Mouse (Mus musculus) heart, embryonic 12.5 days (tissue): Measurements from ENCODE around the gene Cntnap5a. TPM values are rescaled to one million over a fixed set of nuclear protein-coding genes. Genes with fewer than 3 reads are reported as not detected.
A peak's percentile ranks its signal among the peaks of the same experiment; 100 is the strongest.

ENCODE experiments used
- ATAC-seq: fragments of 200-750 bp; cut with Nextera tagmentation; 2 replicates; pipeline ENCODE4 v1.8.0; 2017; ENCODE audit warnings: moderate TSS enrichment, moderate library complexity; ENCODE audit not compliant: insufficient number of reproducible peaks, low FRiP score
- H3K27ac ChIP-seq: fragments of 300-500 bp; sonication (generic); 2 replicates; pipeline ENCODE4 v1.5.1; 2016; ENCODE audit warnings: mild to moderate bottlenecking, moderate library complexity; ENCODE audit not compliant: poor library complexity, severe bottlenecking
- H3K27me3 ChIP-seq: fragments of 300-500 bp; sonication (generic); replicated peaks from 2 replicates; pipeline ENCODE4 v1.6.1; 2016; ENCODE audit warnings: mild to moderate bottlenecking, moderate library complexity
- H3K36me3 ChIP-seq: fragments of 300-500 bp; sonication (generic); 2 replicates; pipeline ENCODE4 v1.6.1; 2016; ENCODE audit warnings: mild to moderate bottlenecking, moderate library complexity
- H3K4me1 ChIP-seq: fragments of 300-500 bp; sonication (generic); replicated peaks from 2 replicates; pipeline ENCODE4 v1.6.1; 2016; ENCODE audit warnings: mild to moderate bottlenecking
- H3K4me2 ChIP-seq: fragments of 300-500 bp; sonication (generic); 2 replicates; pipeline ENCODE4 v1.6.1; 2016; ENCODE audit warnings: mild to moderate bottlenecking, moderate library complexity
- H3K4me3 ChIP-seq: fragments of 300-500 bp; sonication (generic); 2 replicates; pipeline ENCODE4 v1.5.1; 2016; ENCODE audit warnings: mild to moderate bottlenecking
- H3K9ac ChIP-seq: fragments of 300-500 bp; sonication (generic); 2 replicates; pipeline ENCODE4 v1.6.1; 2016; ENCODE audit warnings: mild to moderate bottlenecking, moderate library complexity
- H3K9me3 ChIP-seq: fragments of 300-500 bp; sonication (generic); replicated peaks from 2 replicates; pipeline ENCODE4 v1.6.1; 2016; ENCODE audit warnings: mild to moderate bottlenecking, moderate library complexity
- WGBS: fragments of 180-500 bp; shearing (Covaris S2); methylation state at CpG from one replicate; pipeline ENCODE4 v1.1.7; 2016; 5-methylcytosine and 5-hydroxymethylcytosine counted together
- polyA plus RNA-seq: library from polyadenylated mRNA; unstranded; fragments of >200 nt; fragmentation: Nextera tagmentation; extraction: Ambion mirVana; gene quantifications from 2 replicates; pipeline ENCODE4 v1.2.1, GENCODE M21; 2016

Gene Cntnap5a
- not detected in 2 replicates for polyA plus RNA-seq

DNA sequence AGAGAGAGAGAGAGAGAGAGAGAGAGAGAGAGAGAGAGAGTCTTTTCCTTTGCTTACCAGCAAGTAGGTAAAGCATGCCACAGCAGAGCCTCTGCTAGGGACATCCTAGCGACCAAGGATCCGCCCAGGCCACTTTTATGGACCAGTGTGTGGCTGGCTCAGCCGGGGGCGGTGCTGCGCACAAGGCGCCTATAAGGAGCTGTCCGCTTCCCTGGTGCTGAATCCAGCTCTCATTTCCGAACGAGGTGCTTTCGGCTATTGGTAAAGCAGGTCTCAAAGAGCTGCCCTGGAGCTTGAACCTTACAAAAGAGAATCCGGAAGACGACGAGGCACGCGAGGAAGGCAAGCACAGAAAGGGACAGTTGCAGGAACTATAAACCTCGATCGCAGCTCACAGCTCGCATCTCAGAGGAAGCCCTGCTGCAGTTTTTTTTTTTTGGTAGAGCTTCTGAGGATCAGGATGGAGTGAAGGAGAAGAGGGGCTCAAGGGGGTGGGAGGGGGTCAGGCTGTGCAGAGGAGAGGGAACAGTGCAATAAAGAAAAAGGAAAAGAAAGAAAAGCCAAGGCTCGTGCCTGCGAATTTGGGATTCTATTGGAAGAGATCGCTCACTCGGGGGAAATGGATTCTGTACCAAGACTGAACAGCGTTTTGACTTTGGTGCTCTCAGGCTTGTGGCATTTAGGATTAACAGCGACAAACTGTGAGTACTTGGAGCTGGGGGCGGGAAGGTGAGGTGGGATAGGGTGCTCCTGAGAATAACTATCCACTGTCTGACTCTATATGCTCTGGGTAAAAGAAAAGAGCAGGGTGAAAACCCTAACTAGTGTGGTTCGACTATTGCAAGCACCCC lies at the start of gene Cntnap5a:
Gene Cntnap5a (plus strand): TSS at position 239 of the 851 bp plus-strand sequence.
- Histone ChIP-seq H3K4me3 (no peak within 1 kb of the TSS), H3K9ac (no peak within 1 kb of the TSS), H3K36me3 (no peaks in the 10 kb centered on the region), H3K4me1 (no peaks in the 10 kb centered on the region), H3K9me3 (no peaks in the 10 kb centered on the region), H3K27ac (no peak within 1 kb of the TSS), H3K27me3 (no peaks in the 10 kb centered on the region), H3K4me2 (peak within 1 kb of the TSS; percentile 35; the same call in 1 of the 2 replicates)
- 0 out of 2 replicates have a peak, but pooled peaks have one; percentile 48 for ATAC-seq
- 10% methylated on average over 26 of the region's 26 CpGs for WGBS

DNA sequence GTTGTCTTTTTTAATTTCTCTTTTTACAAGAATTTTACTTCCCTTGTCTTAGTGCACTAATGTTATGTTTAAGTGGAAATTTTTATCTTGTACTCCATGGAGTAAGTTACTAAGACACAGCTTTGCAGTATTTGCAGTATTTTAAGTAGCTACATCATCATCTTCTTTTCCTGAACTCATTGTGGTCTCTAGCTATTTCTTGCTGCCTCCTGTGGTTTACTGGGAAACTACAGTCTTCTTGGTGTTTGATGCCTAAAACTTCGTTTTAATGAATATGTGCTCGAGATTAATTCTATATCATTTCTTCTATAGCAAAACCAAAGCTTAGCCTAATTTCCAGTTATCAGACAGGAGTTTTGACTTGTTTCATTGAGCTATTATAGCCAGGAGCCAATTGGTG lies 37.6 kb upstream of the Cntnap5a start:
- no peak overlapping the region for H3K27ac ChIP-seq

DNA sequence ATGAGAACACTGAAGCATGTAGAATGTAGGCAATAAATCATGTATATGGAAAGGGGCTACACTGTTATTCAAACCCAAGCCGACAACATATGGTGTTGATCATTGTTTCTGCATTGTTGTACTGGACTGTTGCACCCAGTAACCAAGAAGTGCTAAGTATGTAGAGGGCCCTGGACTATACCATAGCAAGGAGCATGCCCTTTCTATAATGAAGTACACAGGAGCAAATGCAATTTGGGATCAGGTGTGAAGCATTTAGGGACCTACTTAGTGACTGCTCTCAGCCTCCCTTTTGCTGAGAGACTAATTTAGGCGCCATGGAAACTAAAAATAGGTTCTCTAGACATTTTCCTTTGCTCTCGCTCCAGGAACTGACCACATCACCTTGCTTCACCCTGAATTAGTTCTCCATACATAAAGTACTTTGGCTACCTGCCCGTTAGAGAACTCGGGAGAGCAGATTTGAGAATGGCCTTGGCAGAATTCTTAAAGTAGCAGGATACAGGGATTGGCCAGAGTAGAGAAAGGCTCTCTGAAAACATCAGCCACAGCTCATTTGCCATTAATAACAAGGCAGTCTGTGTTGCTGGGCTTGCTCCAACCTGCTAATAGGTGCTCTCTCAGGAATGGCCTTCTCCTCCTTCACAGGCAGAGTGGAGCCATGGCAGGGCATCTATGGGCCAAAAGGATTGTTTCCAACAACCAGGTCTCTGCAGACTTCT lies 26.1 kb upstream of the Cntnap5a start:
- H3K4me1 ChIP-seq = no peaks in the 10 kb centered on the region
- WGBS = 58% methylated on average over 5 of the region's 5 CpGs
- no peak overlapping the region for H3K4me3 ChIP-seq
- H3K36me3 ChIP-seq = no peaks in the 10 kb centered on the region
- no peaks in the 10 kb centered on the region for H3K9me3 ChIP-seq
- H3K9ac ChIP-seq = no peak overlapping the region
- H3K4me2 ChIP-seq = no peak overlapping the region
- ATAC-seq = no peak
- no peak overlapping the region for H3K27ac ChIP-seq
- no peaks in the 10 kb centered on the region for H3K27me3 ChIP-seq

More for the DNA sequence above, 37.6 kb upstream of the Cntnap5a start:
- no peaks in the 10 kb centered on the region for H3K9me3 ChIP-seq
- no peak overlapping the region for H3K9ac ChIP-seq
- H3K4me2 ChIP-seq = no peak overlapping the region
- WGBS = 61% methylated on average over 2 of the region's 2 CpGs
- H3K36me3 ChIP-seq = no peaks in the 10 kb centered on the region
- ATAC-seq = no peak
- no peak overlapping the region for H3K4me3 ChIP-seq
- H3K27me3 ChIP-seq = no peaks in the 10 kb centered on the region
- no peaks in the 10 kb centered on the region for H3K4me1 ChIP-seq

DNA sequence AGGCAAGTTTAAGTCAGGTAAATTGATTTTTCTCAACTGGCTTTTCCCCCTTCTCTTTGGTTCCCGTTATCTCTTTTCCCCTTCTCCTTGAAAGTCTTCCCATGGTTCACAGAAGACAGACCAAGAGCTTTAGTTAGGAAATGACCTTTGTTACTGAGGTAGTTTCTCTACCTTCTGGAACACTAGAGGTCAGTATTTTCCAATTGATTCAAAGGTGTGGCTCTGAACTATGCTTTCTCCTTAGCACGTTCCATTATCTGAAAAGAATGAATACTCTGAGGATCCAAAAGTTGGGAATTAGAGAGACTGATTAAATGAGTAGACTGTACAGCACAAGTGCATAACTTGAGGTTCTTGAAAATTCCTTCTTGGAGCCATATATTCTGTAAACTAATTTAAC lies 1.9 kb downstream of the Cntnap5a start:
- H3K9ac ChIP-seq = no peak overlapping the region
- H3K27ac ChIP-seq = no peak overlapping the region
- no peaks in the 10 kb centered on the region for H3K4me1 ChIP-seq
- H3K4me2 ChIP-seq = no peak overlapping the region
- no peaks in the 10 kb centered on the region for H3K9me3 ChIP-seq
- 24% methylated on average over 2 of the region's 2 CpGs for WGBS
- no peaks in the 10 kb centered on the region for H3K36me3 ChIP-seq
- no peak for ATAC-seq
- H3K4me3 ChIP-seq = no peak overlapping the region
- no peaks in the 10 kb centered on the region for H3K27me3 ChIP-seq

DNA sequence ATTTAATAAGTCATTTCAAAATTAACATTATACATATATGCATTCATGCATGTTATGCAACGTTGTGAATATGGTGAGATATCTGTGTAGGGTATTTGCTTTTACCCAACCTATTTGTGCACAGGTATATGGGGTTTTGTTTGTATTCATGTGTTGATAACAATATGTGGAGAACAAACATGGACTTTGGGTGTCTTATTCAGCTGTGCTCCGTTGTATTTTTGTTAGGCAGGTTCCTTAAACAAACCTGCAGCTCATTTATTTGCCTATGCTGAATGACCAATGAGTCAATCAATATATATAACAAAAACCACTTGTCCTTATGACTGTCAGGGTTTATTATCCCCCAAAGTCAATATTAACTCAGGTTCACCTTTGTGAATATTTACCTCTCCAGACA lies 15.2 kb downstream of the Cntnap5a start:
- no peaks in the 10 kb centered on the region for H3K4me1 ChIP-seq
- ATAC-seq = no peak
- no peaks in the 10 kb centered on the region for H3K9me3 ChIP-seq
- H3K9ac ChIP-seq = no peak overlapping the region
- H3K4me2 ChIP-seq = no peak overlapping the region
- 55% methylated on average over 2 of the region's 2 CpGs for WGBS
- H3K27me3 ChIP-seq = no peaks in the 10 kb centered on the region
- no peaks in the 10 kb centered on the region for H3K36me3 ChIP-seq
- no peak overlapping the region for H3K27ac ChIP-seq
- no peak overlapping the region for H3K4me3 ChIP-seq

DNA sequence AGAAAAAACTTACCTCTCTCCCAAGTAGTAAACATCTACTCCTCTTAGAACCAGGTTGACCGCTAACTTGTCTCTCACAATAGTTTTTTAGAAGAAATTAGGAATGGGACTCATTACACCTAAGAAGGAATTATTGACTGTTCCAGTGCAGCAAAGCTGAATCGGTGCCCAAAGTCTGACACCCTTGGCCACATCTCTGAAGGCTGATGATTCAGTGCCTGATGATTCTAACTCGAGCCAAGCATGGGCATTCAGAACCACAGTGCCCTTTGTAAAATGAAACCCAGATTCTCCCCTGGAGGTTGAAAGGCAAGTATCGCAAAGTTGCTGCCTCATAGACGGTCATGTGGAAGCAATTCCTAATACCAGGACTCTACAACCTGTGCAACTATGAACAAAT lies 58.0 kb downstream of the Cntnap5a start:
- WGBS = 79% methylated on average over 5 of the region's 5 CpGs
- H3K9me3 ChIP-seq = no peaks in the 10 kb centered on the region
- no peak for ATAC-seq
- no peak overlapping the region for H3K9ac ChIP-seq
- no peaks in the 10 kb centered on the region for H3K36me3 ChIP-seq
- no peak overlapping the region for H3K4me3 ChIP-seq
- no peak overlapping the region for H3K27ac ChIP-seq
- no peaks in the 10 kb centered on the region for H3K4me1 ChIP-seq
- H3K4me2 ChIP-seq = no peak overlapping the region
- H3K27me3 ChIP-seq = no peaks in the 10 kb centered on the region

DNA sequence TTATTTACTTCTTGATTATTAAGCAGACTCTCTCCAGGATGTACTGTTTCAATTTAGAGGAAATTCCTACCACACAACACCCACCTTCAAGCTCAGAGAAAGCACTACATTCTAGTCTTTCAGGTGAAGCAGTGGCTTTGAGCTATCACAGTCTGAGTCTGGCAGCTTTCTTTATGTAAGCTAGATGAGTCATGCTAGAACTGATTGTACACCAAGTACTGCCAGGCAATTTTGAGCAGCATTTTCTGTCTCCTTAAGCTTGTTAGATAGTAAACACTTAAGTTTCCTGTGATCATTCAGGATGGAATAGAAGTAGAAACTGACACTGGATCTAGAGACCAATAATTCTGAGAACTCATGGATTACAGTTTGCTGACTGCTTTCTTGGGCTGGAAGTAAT lies 61.0 kb downstream of the Cntnap5a start:
- no peaks in the 10 kb centered on the region for H3K4me1 ChIP-seq
- H3K9me3 ChIP-seq = no peaks in the 10 kb centered on the region
- no peaks in the 10 kb centered on the region for H3K27me3 ChIP-seq
- no peaks in the 10 kb centered on the region for H3K36me3 ChIP-seq
- no peak overlapping the region for H3K4me3 ChIP-seq
- ATAC-seq = no peak
- H3K9ac ChIP-seq = no peak overlapping the region
- H3K27ac ChIP-seq = no peak overlapping the region
- no peak overlapping the region for H3K4me2 ChIP-seq

DNA sequence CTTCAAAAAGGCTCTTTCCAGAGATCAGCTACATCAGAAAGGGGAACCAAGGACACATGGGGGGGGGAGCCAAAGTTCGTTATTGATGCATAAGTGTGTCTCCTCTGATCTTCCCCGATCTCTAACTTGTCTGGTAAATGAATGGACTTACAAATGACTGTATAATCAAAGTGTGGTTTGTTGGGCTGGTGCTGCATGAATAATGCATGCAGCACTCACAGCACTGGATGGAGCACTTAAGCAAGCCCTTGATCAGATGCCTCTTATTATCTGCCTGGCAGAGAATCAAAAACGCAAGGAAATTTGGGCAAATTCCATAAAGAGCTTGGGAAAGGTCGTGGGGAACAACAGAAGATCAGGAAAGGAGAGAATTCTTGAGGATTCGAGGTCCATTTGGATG lies 100.2 kb downstream of the Cntnap5a start:
- Histone ChIP-seq H3K36me3 (no peaks in the 10 kb centered on the region), H3K4me3 (no peak overlapping the region), H3K9me3 (no peaks in the 10 kb centered on the region), H3K9ac (no peak overlapping the region), H3K4me1 (no peaks in the 10 kb centered on the region), H3K4me2 (no peak overlapping the region), H3K27me3 (no peaks in the 10 kb centered on the region), H3K27ac (no peak overlapping the region)
- ATAC-seq = no peak
- 67% methylated on average over 5 of the region's 5 CpGs for WGBS

DNA sequence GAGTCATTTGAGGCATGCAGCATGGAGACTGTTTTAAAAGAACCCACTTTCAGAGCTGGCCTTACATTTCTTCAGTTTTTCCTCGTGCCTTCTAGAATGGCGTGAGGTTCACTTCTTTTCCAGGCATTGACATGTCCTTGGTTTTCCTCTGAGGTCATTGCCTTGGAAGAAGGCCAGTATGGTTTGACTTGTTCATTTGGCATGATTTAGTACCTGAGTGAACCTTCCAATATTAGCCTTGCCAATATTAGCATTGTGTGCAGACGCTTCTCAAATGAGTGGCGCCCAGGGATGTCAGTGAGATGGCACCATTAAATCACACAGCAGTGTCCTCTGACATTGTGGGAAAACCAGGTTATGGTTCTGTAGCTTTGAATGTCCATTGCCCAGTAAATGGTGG lies 158.0 kb downstream of the Cntnap5a start:
- Histone ChIP-seq H3K9ac (no peak overlapping the region), H3K27me3 (no peaks in the 10 kb centered on the region), H3K4me1 (0 out of 2 replicates have a peak, but pooled peaks cover 4% of the 10 kb centered on the region), H3K9me3 (no peaks in the 10 kb centered on the region), H3K4me2 (no peak overlapping the region), H3K4me3 (no peak overlapping the region), H3K27ac (no peak overlapping the region), H3K36me3 (no peaks in the 10 kb centered on the region)
- no peak for ATAC-seq
- WGBS = 80% methylated on average over 4 of the region's 4 CpGs

DNA sequence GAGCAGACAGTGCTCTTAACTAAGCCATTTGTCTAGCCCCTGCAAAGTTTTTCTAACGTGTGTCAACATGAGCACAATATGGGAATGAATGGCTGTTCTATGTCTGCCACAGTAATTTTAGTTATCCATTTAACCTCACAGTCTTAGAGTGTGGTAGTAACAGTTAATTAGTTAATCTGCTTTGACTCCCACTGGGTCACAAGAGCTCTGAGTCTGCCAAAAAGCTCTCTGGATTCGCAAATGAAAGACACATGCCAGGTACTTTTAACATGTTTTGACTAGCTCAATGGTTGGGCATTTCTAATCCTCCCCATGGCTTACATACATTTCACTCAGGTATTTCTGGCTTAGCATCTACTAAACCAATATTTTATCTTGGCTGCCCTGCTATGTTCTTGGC lies 163.0 kb downstream of the Cntnap5a start:
- Histone ChIP-seq H3K9ac (no peak overlapping the region), H3K4me1 (0 out of 2 replicates have a peak, but pooled peaks cover 4% of the 10 kb centered on the region), H3K36me3 (no peaks in the 10 kb centered on the region), H3K9me3 (no peaks in the 10 kb centered on the region), H3K27ac (no peak overlapping the region), H3K27me3 (no peaks in the 10 kb centered on the region), H3K4me3 (no peak overlapping the region), H3K4me2 (no peak overlapping the region)
- no peak for ATAC-seq
- 48% methylated on average over 2 of the region's 2 CpGs for WGBS

DNA sequence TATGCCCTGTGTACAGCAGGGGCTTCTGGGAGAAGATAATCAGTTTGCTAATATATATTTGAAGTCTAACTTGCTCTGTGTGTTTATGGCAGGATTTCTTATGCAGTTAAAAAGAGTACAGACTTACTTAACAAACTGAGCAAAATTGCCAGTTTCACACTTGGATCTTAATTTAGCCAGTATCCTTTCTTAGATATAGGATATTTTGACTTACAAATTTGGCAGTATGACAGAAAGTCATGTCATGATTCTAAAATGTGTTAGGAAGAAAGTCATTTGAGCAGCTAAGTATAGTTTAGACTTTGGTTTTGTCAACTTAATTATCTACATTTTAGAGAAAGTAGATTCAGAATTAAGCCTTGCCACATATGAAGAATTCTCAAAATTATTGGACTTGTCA lies 167.7 kb downstream of the Cntnap5a start:
- Histone ChIP-seq H3K9ac (no peak overlapping the region), H3K4me1 (no peaks in the 10 kb centered on the region), H3K4me3 (no peak overlapping the region), H3K27ac (no peak overlapping the region), H3K36me3 (no peaks in the 10 kb centered on the region), H3K9me3 (no peaks in the 10 kb centered on the region), H3K27me3 (no peaks in the 10 kb centered on the region), H3K4me2 (no peak overlapping the region)
- no peak for ATAC-seq
